Mouse (Mus musculus) c-Kit-positive CD71-positive TER-119-negative erythroid progenitor cells, embryonic 14.5 days (primary cell): ENCODE data around the gene Boc.

Experiments
- DNase-seq: peaks from one replicate; pipeline ENCODE4 v3.0.0-alpha.2; 2013; ENCODE audit warnings: low read depth

The Boc gene

DNA sequence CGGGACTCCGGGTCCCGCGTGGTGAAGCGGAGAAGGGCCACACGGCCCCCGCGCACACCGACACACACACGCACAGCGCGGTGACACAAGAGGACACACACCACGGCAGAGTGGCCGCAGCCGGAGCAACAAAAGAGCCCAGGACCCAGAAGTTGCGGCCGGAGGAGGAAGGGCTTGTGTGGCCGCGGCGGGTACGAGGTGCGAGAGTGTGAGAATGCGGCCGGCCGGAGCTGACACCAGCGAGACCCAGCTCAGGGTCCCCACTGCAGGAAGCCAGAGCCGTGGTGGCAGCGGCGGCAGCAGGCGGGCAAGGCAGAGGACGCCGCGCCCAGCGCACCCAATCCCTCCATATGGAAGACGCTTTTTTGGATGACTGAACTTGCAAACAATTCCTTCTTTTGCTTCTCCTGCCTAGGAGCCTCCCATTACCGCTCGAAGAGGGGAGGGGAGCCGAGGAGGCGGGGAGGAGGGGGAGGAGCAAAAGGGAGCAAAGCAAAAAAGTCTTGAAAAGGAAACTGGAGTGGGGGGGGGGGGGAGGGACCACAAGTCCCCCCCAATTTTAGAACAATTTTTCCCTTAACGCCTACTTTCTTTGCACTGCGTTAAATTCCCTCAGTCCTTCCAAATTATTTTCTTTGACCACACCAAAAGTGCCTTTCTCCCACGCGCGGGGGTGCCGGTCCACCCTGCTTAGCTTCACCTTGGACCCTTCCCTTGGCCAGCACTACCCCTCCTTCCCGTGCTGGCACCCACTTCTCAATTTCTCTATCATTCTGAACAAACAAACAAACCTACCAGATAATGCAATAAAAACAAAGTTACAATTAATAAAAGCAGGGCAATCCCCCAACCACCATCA, at the start of gene Boc:
TSS of gene Boc (minus strand) at position 427 of the 859 bp plus-strand sequence.
- DNase-seq = no peak

DNA sequence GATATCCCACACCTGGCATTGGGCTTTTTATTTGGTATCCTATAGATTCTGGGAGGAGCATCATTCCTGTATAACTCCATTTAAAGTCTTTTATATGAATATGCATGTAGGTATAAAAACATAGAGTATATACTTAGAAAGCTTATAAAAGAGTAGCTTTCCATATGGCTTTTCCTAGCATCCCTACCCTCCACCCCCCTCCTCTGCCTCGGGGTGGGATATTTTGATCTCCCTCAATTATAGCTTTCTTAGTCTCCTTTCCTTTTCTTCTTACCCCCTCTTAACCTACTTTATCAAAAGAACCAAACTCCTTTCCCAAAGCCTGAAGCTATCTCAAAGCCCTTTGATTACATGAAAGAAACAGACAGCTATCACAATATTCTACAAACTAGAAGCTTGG, 47.9 kb upstream of the Boc start:
- no peak for DNase-seq

DNA sequence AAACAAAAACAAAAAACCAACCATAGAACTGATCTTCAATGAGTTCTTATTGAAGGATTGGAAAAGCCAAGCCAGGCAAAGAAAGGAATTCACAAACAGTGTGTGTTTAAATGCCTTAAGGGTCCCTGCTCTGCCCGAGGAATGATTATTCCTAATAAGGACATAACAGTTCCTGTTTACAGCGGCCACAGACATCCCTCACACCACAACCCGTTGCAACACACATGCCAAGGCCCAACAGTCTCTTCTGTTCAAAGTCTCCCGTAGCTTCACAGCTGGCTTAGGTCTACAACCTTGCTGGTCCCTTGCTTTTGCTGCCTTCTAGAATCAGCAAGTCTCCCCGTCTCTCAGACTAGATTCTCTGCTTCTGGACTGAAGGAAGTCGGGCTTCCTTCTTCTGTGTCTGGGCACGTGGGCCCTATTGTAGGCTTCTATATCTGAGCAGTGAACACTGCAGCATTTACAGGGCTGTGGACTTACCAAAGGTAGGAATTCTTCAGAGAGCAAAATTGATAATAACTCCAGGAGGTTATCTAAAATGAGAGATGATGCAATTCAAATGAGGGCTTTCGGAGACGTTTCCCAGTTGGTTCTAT, 45.4 kb upstream of the Boc start:
- DNase-seq = no peak

DNA sequence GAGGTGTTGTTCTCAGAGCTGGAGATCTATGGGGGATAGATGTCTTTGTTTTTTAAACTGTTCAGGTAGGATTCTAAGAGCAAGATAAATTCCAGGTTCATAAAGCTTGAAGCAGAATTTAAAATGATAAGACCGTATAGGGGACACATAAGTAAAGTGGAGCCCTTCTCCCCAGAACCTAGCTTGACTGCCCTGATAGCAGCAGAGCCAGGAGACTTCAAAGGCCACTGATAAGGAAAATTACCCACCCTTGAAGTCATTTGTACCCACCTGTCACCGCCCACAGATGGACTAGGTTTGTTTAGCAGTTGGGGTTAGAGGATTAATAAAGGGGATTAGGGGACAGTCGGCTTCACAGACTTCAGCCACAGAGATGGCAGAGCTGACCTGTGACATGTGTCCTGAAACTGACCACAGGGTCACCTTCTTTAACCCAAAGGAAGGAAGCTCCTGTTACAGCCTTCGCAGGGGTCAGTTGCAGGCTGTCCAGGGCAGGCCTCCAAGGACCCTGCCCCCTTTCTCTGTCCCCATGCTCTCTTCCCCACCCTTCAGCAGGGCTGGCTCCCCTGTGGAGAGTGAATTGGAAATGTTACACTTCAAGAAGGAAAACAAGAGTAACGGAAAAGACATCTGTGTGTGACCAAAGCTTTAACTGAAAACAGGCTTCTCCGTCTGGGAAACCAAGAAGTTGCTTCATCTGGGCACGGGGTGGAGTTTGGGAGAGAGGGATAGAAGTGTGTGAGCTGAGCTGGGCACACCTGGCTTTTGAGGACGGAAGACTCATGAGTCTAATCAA, 43.5 kb upstream of the Boc start:
- no peak for DNase-seq

DNA sequence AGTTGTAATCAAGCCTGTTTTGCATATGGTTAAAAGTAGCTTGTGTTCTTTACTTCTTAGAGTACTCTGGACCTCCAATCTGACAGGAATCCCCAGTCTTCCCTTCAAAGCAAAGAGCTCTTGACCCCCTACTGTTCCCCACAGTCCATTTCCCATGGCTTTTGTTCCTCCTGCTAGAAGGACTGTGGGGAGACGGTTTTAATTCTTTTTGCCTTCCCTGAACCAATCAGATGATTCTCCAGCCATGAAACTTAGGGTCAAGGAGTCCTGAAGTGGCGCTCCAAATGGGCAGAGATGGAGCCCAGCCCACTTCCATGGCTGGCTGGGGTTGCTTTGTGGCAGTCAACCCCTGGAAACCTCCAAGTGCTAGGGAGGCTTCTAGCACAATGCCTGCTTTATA, 42.5 kb upstream of the Boc start:
- DNase-seq = no peak

DNA sequence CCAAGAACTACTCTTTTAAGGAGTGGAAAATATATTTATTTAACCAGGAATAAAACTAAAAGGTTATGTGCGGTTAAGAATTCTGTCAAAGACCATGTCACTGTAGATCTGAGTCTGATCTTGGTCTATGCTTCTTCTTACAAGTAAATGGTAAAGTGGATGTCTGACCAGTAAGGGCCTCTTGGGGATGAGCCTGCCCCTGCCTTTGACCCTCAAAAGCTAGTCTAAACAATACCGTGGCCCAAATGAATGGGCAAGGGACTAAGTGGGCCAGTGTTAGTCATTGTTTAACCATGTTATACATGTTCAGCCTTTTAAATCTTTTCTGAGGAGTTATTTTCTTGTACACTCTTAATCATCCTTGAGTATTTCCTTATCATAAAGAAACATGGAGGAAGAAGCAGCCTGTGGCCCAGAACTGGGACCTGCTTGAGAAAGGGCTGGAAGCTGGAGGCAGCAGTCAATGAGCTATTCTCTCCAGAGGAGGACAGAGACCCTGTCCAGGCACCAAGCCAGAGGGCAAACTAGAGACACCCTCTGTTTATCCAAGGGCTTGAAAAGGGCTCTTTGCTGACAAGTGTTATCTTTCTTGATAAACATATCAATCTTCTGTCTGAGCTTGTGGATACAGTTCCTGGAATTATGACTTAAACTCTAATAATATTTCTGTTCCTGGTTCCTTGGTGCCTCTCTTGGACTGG, 38.6 kb upstream of the Boc start:
- no peak for DNase-seq

DNA sequence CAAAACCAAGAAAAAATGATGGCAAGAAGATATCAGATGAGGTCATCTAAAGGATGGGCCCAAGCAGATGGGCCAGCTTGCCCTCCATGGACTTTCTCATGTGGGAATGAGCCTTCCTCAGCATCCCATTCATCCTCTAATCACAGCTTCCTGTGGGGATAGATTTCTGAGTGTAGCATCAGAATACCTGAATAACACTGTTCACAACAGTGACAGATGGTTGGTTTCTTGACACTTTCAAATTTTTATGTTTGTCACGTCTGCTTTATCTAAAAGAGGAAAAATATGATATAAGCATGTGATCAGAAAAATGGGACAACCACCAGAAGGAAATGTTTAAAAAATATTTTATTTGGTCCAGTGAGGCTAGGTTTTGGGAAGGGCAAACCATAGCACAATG, 30.8 kb upstream of the Boc start:
- no peak for DNase-seq

DNA sequence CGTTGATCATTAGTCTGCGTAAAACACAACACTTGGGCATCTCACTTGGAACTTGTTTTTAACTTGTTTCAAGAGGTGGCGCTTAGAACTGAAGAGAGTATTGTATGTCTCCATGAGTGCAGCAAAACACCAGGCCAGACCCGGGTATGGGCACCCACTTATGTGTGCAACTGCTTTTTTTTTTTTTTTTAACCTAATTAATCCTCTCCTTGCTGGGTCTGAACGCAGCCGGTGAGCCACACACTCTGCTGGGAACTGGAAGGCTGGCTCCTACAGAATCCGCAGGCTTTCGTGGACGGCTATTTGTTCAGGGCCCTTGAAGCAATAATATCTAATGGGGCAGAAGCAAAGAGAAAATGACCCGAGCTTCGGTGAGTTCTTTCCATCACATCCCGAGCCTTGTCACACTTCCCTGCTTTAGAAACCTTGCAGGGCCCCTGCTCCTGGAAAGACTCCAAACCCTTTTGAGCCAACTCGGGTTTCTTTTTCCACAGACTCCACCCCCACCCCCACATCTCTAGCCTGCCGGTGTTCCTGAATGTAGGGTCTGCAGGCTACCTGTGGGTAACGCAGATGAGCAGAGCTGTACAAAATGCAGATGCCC, 20.8 kb upstream of the Boc start:
- no peak for DNase-seq

DNA sequence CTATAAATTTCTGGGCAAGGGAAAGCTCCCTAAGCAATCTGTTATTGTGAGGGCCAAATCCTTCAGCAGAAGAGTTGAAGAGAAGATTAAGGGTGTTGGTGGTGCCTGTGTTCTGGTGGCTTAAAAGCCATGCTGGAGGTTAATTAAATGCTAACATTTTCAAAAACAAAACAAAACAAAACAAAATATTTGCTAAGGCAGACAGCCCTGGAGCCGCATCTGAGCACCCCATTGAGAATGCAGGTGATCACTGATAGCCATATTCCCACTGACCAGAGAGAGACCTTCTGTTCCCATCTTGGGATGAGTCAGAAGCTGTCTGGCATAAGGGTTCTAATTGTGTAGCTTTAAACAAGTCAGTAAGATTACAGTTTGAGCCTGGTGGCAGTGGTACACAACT, 19.9 kb upstream of the Boc start:
- no peak for DNase-seq

DNA sequence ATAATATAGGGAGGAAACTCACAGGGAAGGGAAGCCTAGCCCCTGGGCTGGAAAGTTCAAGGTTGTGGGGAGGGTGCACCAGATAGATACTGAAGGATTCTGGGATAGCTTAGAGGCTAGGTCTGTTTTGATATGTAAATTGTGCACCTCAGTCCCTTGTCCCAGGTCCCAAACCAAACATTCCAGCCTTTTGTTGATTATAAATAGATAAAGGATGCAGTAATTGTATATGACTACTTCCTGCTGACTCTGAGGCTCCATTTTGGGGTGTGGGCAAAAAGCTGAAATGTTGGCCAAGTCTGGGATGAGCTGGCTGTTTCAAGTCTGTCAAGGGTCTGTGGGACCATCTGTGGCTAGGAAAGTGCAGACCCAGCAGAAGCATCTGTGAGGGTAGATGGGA, 9.4 kb upstream of the Boc start:
- DNase-seq = no peak

DNA sequence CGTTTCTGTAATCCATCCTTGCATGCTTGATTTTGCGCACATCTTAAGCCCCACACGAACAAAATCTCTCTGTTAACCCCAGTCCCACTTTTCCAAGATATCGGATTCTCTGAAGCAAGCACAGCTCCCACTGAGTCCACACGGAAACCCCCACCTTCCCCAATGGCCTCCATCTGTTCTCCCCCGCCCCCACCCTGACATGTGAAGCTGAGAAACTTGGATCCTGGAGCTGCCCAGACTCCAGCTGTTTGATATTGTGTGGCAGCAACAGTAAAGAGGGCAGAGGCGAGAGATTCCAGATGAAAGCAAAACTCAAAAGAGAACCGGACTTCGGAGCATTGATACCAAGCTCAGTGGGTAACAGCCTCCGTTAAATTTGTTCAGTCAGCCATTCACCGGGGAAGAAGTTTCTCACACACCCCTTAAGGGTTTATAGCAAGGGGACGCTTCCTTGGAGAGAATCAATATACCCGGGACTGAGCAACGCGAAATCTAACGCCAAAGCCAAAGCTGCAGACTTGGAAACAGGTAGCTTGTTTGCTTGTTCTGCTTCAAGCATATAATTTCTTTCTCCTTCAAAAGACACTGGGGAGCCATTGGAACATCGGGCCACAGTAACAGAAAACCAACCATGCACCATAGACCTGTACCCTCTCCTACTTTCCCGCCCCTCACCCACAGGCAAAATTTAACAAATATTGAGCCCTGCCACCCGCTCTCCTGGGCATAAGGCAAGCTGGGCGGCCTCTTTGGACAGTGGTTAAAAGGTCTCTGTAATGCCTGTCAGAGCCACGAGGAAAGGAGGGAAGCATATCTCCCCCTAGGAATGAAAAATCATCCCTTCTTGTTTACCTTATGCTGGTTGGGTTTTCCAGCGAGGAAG, 6.9 kb upstream of the Boc start:
- DNase-seq = no peak

DNA sequence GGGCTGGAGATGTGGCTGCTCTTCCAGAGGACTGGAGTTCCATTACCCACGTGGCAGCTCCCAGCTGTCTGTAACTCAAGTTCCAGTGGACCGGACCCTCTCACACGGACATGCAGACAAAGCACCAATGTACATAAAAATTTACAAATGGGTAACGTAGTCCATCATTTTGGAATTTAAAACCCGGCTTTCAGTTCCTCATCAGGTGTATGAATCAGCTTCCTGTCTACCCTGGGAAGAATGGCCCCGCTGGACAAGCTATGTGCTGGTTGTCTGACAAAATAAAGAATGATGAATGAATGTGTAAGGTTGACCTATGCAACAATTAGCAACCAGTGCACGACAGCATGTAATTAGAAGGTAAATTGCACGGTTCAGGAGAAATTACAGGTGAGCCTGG, 5.7 kb upstream of the Boc start:
- DNase-seq = no peak

DNA sequence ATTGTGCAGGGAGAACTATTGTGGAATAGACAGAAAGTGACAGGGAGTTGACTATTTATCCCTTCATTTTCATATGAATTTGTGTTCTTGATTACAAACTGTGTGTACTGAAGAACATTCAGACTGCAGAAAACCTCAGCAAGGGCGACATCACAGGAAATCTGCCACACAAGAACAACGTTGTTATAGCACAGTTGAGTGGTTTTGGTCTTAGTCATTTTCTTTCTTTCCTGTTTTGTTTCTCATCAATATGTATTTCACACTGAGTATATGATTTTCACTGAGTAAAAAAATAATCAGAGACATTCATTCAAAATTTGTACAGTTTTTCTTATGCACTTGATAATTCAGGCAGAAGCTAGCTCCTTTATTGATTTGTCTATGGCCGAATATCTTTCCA, 3.4 kb upstream of the Boc start:
- DNase-seq = no peak

DNA sequence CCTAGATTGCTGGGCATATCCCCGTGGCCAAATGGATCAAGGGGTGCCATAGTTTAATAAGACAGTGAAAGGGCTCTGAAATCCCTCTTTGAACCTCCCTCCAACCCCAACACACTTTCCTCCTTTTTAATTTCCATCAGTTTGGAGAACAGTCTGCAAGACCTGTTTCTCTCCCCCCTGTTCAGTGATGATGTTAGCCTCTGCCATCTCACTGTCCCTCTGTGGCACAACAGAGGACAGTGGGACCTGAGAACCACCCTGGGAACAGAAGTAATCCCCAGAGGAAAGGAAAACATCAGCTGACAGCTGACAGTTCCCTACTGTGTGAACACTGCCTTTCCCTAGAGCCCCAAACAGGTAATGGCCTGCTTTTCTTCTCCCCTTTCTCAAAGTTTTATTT, 1.5 kb upstream of the Boc start:
- no peak for DNase-seq

DNA sequence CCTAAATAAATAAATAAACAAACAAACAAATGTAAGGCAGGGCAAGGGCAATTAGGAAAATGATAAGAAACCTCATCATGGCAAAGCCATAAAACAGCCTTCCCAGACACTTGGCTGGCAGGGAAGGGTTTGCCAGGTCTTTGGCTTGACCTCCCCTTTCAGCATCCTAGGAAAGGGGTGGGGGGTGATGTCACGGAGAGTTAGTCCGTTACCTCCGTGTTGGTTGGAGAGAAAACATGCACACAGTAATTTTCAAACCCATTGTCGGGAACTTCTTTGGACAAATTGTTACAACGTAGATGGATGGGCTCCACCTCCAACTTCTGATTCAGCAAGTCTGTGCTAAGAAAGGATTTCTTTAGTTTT, 616 bp upstream of the Boc start:
- DNase-seq = no peak

DNA sequence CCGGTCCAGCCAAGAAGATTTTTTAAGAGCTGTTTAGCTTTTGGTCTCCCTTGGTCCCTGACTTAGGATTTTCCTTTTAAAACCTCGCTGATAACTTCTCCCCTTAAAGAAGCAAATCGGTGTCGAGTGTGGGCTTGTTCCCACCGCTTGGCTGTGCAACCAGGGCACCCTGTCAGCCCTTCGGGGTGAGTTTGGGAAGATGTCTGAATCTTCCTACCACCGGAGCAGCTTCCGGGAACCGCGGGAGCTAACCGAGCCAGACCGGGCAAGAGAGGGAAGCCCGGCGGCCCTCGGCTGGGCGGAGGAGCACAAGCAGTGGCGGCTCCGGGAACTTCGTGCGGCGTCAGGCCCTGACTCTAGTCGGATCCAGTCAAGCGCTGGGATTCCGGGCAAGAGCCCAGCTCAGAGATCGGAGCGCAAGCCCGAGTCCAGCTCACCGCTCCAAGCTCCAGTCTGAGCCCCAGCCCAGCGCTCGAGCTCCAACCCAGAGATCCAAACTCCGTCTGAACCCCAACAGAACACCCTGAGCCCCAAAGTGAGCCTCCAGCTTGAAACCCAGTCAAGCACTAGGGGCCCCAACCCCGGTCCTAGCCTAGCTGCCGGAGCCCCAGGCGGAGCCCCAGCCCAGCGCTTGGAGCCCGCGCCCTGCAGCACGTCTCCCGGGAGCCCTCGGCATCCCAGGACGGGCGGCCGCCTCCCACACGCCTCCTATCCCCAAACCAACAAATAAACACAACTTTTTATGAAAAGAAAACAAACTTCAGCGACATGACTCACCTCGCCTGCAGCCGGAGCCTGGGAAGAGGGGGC, 831 bp downstream of the Boc start:
- no peak for DNase-seq

DNA sequence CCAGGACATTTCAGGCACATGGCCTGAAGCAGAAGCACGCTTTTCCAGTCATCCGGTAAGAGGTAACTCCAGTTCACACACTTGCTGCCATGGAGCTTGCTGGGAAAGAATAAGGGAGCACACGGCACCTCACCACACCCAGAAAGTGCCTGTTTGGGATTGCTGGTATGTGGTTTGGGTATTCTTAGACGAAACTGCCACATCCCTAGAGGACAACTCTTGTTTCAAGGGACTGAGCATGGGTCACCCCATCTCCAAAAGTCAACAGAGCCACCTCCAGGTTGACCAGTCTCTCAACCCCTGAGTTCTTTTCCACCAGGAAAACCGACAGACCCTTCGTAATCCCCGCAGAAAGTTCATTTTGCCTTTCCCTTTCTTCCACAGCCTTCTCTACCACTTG, 1.6 kb downstream of the Boc start:
- DNase-seq = no peak

DNA sequence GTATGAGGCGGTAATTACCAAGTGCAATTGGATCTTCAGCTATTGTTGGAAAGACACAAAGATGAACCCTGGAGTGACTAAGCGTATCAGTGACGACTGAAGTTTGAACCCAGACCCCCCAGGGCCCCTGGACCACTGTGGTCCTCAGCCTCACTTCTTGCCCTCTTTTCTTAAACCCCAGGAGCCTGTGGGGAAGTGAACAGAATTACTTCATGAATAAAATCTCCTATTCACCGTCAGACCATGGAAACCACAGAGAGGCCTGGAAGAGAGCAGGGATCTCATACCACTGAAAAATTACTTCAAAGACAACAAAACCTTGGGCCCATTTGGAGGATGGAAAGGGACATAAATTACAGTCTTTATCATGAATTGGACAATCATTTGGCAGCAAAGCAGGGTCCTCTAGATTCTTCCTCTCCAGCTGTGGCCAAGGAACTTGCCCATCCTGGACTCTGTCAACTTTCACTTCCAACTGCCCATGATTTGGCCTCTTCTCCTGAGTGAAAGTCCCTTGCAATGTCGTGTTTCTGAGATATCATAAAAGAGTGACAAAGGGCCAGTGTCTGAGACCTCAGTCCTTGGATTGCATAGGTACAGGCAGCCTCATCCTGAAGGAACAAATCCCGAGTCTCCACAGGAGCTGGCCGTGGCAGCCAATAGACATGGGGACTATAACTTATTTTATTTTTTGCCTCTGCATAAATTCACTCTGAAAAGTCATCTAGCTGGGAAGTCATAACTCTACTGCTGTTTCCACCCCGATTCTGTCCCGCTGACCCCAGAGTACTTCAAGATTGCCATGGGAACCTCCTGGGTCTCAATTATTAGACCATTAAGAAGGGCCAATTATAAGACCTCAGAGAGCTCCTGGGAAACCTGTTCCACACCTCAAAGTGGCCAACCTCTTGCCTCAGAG, 2.6 kb downstream of the Boc start:
- no peak for DNase-seq

DNA sequence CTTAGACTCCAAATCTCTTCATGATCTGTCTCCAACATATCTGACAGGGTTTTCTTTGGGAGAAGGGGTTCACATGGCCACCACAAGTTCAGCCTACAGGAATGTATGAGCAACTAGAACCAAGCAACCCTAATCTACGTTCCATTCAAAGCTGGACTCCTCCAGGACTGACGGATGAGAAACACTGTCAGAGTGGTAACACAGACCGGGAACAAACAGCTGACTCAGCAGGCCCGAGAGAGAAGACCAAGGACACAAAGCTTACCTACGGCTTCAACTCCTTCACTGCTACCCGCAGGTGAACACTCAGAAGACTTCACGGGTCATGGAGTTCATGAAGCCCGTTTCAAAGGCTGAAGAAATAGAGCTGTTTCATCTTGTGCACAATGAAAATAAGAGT, 4.8 kb downstream of the Boc start:
- no peak for DNase-seq
